Mouse (Mus musculus) gastrocnemius, adult 18-20 months (tissue): ENCODE results near the gene Grb10. TPM values are rescaled to one million over a fixed set of nuclear protein-coding genes. Genes with fewer than 3 reads are reported as not detected.

Source experiments
- DNase-seq: peaks from one replicate; pipeline ENCODE4 v3.0.0; 2021; ENCODE audit warnings: low spot score
- total RNA-seq, 2 experiments: library from RNA; stranded (reverse); gene quantifications; 2 replicates each; pipeline ENCODE4 v1.2.3; 2021

Grb10 gene
- total RNA-seq, 2 experiments from 2014 or later = 26.6 to 36.9 TPM

GRCm38 (mm10) chr11:11948321-11948987, 90.0 kb downstream of the Grb10 start:
- no peak for DNase-seq

- DNase-seq = no peak
These were observed 90.6 kb downstream of the Grb10 start for GRCm38 (mm10) chr11:11947857-11948256.

GRCm38 (mm10) chr11:11945766-11946165, 92.7 kb downstream of the Grb10 start:
- DNase-seq = no peak

GRCm38 (mm10) chr11:11944814-11945213, 93.7 kb downstream of the Grb10 start:
- no peak for DNase-seq

- no peak for DNase-seq
These were observed 94.5 kb downstream of the Grb10 start for GRCm38 (mm10) chr11:11944082-11944349.

- no peak for DNase-seq
These were observed 95.0 kb downstream of the Grb10 start for GRCm38 (mm10) chr11:11943240-11944081.

- DNase-seq = no peak
These were observed 95.9 kb downstream of the Grb10 start for GRCm38 (mm10) chr11:11942320-11943217.

GRCm38 (mm10) chr11:11940833-11941681, 97.4 kb downstream of the Grb10 start:
- no peak for DNase-seq

GRCm38 (mm10) chr11:11939611-11940010, 98.9 kb downstream of the Grb10 start:
- DNase-seq = no peak

- DNase-seq = no peak
These were observed 99.9 kb downstream of the Grb10 start for GRCm38 (mm10) chr11:11938591-11938990.

GRCm38 (mm10) chr11:11937340-11938030, 101.0 kb downstream of the Grb10 start:
- DNase-seq = no peak

GRCm38 (mm10) chr11:11934808-11935207, 103.7 kb downstream of the Grb10 start:
- DNase-seq = no peak

GRCm38 (mm10) chr11:11932102-11932789, 106.2 kb downstream of the Grb10 start:
- peak; percentile 51 for DNase-seq

- DNase-seq = no peak
These were observed 106.8 kb downstream of the Grb10 start for GRCm38 (mm10) chr11:11931688-11932087.

GRCm38 (mm10) chr11:11930527-11930926, 108.0 kb downstream of the Grb10 start:
- no peak for DNase-seq

- DNase-seq = no peak
These were observed 109.4 kb downstream of the Grb10 start for GRCm38 (mm10) chr11:11929059-11929458.

- peak; percentile 24 for DNase-seq
These were observed 109.9 kb downstream of the Grb10 start for GRCm38 (mm10) chr11:11928586-11928985.

- DNase-seq = no peak
These were observed 114.6 kb downstream of the Grb10 start for GRCm38 (mm10) chr11:11923900-11924299.

GRCm38 (mm10) chr11:11923345-11923744, 115.1 kb downstream of the Grb10 start:
- no peak for DNase-seq

- no peak for DNase-seq
These were observed 116.4 kb downstream of the Grb10 start for GRCm38 (mm10) chr11:11922106-11922505.
